Mouse (Mus musculus): ENCODE results near the gene Hunk.

DNA sequence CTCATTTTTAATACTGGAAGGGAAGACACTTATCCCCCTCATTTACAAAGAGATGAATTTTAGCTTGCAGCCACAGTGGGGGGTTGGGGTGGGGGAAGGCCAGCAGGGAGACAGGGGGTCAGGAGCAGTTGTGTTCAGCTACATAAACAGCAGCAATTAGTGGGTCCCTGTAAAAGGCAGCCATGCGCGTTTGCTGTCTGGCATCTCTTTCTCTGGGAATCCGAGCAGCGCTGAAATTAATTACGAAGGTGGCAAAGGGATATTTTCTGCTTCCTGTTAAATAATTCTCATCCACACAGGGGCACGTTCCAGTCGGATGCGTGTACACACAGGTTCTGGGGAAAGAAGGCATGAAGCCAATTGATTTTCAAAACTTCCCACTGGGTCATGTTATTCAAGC, 35.7 kb downstream of the Hunk start:
- TF ChIP-seq EP300 (optimal IDR thresholded peaks at IDR 0.05) (no peak), CTCF (IDR thresholded peaks at IDR 0.05; ENCODE audit: low read depth) (no peak)

Data from stomach, postnatal 0 days (tissue).